Mouse (Mus musculus) bone marrow, adult 2 months (tissue): ENCODE measurements around the gene Olfml2a. TPM values are rescaled to one million over a fixed set of nuclear protein-coding genes. Genes with fewer than 3 reads are reported as not detected.

Experiments
- H3K27ac ChIP-seq: fragments of 200-500 bp; 2 replicates; pipeline ENCODE4 v1.5.1; 2012; ENCODE audit warnings: low read depth, mild to moderate bottlenecking, control low read depth, inconsistent platforms, low read length; ENCODE audit not compliant: control insufficient read depth, poor library complexity, insufficient read depth
- H3K4me1 ChIP-seq: fragments of 200-500 bp; 2 replicates; pipeline ENCODE4 v1.6.1; 2011; ENCODE audit warnings: low read length; ENCODE audit not compliant: control insufficient read depth, insufficient read depth
- H3K4me3 ChIP-seq: fragments of 200-500 bp; replicated peaks from 2 replicates; pipeline ENCODE3; 2011; ENCODE audit warnings: mild to moderate bottlenecking, low read depth, low read length, control low read depth; ENCODE audit not compliant: control insufficient read depth
- CTCF ChIP-seq: fragments of 200-500 bp; IDR thresholded peaks from 2 replicates; pipeline ENCODE4 v1.5.1; 2011; ENCODE audit warnings: low read length, control low read depth; ENCODE audit not compliant: control insufficient read depth, insufficient read depth
- POLR2A ChIP-seq: fragments of 200-500 bp; IDR thresholded peaks from 2 replicates; pipeline ENCODE4 v1.6.1; 2011; ENCODE audit warnings: low read depth, mild to moderate bottlenecking, control low read depth, low read length, borderline replicate concordance; ENCODE audit not compliant: control insufficient read depth
- WGBS: fragments of 180-500 bp; shearing (Covaris S2); methylation state at CpG from one replicate; pipeline ENCODE4 v1.1.7; 2018; 5-methylcytosine and 5-hydroxymethylcytosine counted together
- polyA plus RNA-seq: library from polyadenylated mRNA; stranded (reverse); fragments of >200 nt; gene quantifications from 2 replicates; pipeline ENCODE4 v1.2.4, GENCODE M21; 2011; ENCODE audit warnings: low replicate concordance; ENCODE audit not compliant: missing spikeins, insufficient read depth, insufficient read length

Olfml2a gene
- 0.92 and 1.9 TPM in 2 replicates for polyA plus RNA-seq

GRCm38 (mm10) chr2:38931851-38932667, at the start of gene Olfml2a:
Gene Olfml2a (plus strand): TSS chr2:38931978.
- 12% methylated on average over 32 of the region's 32 CpGs for WGBS
- Histone ChIP-seq H3K27ac (no peak within 1 kb of the TSS; the same call in 1 of the 2 replicates), H3K4me3 (peak within 1 kb of the TSS; percentile 40), H3K4me1 (no peaks in the 10 kb centered on the region; the same call in 1 of the 2 replicates)
- TF ChIP-seq CTCF (peak; percentile 69), POLR2A (peak; percentile 28; the same call in 1 of the 2 replicates)

GRCm38 (mm10) chr2:38902866-38903265, 28.9 kb upstream of the Olfml2a start:
- Histone ChIP-seq H3K4me3 (no peak overlapping the region), H3K4me1 (no peaks in the 10 kb centered on the region), H3K27ac (no peak overlapping the region)
- no peak for TF ChIP-seq POLR2A
- no peak for TF ChIP-seq CTCF

- WGBS: 73% methylated on average over 1 of the region's 1 CpGs
- Histone ChIP-seq H3K4me1 (no peaks in the 10 kb centered on the region), H3K27ac (no peak overlapping the region), H3K4me3 (no peak overlapping the region)
- TF ChIP-seq POLR2A (no peak), CTCF (no peak)
These were observed 27.5 kb upstream of the Olfml2a start for GRCm38 (mm10) chr2:38904290-38904689.

- no peak overlapping the region for H3K27ac ChIP-seq
- WGBS: 82% methylated on average over 5 of the region's 5 CpGs
- TF ChIP-seq CTCF (no peak), POLR2A (no peak)
- H3K4me3 ChIP-seq: no peak overlapping the region
- H3K4me1 ChIP-seq: no peaks in the 10 kb centered on the region
These were observed 25.7 kb upstream of the Olfml2a start for GRCm38 (mm10) chr2:38906097-38906496.

DNA sequence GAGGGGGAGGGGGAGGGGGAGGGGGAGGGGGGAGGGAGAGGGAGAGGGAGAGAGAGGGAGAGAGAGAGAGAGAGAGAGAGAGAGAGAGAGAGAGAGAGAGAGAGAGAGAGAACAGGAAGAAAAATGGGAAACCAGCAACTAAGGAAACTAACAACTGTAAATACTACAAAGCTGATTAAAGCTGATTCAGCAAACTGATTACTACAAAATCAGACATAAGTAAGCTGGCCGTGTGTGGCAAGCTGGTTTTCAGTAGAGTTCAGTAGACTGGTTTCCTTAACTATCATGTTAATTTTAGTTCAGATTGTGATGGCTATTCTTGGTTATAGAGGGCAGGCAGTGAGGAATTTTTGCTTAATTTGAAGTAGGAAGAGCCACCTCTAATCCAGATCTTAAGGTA, 23.2 kb upstream of the Olfml2a start:
- TF ChIP-seq POLR2A (no peak), CTCF (no peak)
- Histone ChIP-seq H3K4me1 (no peaks in the 10 kb centered on the region), H3K4me3 (no peak overlapping the region), H3K27ac (no peak overlapping the region)
- WGBS: 63% methylated on average over 1 of the region's 1 CpGs

DNA sequence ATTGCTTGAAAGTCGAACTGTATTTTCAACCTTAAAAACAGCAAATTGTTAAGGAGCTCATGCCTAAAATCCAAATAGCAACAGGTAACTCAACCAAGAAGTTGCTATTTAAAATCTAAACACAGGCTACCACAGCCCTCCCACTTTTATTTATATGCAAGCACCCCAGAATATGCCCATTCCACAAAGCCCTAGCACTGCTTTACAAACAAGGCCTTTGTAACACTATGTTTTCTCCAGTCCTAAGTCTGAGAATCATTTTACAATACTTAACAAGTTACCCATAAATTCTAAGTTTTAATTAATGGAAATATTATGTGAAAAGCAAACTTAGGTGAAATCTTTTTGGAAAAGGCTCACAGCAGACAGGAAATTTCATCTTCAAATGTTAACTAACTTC, 17.3 kb upstream of the Olfml2a start:
- Histone ChIP-seq H3K4me1 (no peaks in the 10 kb centered on the region), H3K4me3 (no peak overlapping the region), H3K27ac (no peak overlapping the region)
- WGBS: 87% methylated on average over 1 of the region's 1 CpGs
- TF ChIP-seq CTCF: no peak

GRCm38 (mm10) chr2:38914965-38915364, 16.8 kb upstream of the Olfml2a start:
- Histone ChIP-seq H3K27ac (no peak overlapping the region), H3K4me3 (no peak overlapping the region), H3K4me1 (no peaks in the 10 kb centered on the region)
- WGBS: 46% methylated on average over 4 of the region's 4 CpGs
- TF ChIP-seq POLR2A (no peak), CTCF (no peak)

GRCm38 (mm10) chr2:38916947-38917691, 14.7 kb upstream of the Olfml2a start:
- Histone ChIP-seq H3K4me1 (no peaks in the 10 kb centered on the region), H3K27ac (no peak overlapping the region), H3K4me3 (no peak overlapping the region)
- no peak for TF ChIP-seq CTCF
- no peak for TF ChIP-seq POLR2A
- WGBS: 77% methylated on average over 4 of the region's 4 CpGs
